Mouse (Mus musculus) ZHBTc4 (cell line): ENCODE data around the gene Fth1.
"Not testable (repeated sequence)": the region's sequence is repeated elsewhere in the genome, so short reads cannot be mapped to it uniquely, and the experiment has no call there.

Experiments used
- DNase-seq: peaks from one replicate; pipeline ENCODE4 v3.0.0-alpha.2; 2011; ENCODE audit warnings: low read depth, low spot score

Fth1 gene

DNA sequence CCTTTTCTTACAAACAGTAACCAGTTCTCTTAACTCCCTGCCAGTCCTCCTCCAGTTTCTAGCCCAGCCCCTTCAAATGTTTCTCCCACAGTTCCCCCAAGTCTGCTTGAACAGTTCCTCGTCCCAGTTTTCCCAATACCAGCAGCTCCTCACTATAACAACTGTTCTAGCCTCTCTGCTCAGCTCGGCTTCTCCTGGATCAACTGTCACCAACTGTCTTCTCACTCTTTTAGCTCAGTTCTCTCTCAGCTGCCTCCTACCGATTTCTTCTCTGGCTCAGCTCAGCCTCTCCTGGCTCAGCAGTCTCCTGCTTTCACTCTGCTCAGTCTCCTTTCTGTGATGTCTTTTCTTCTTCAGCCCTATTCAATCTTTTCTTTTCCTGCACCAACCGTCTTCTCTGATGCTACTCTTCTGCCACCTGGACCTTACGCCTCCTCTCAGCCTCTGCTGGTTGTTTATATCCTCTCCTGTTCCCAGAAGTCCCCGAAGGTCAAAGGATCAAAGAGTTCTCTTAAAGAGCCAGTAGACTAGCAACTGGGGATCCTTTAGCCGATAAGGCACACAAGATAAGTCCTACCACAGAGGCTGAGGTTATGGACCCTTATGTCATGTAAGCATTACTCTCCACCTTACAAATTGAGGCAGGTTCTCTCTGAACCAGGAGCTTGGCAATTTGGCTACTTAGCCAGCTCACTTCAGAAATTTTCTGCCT is 16.0 kb upstream of the Fth1 start:
- no peak for DNase-seq

DNA sequence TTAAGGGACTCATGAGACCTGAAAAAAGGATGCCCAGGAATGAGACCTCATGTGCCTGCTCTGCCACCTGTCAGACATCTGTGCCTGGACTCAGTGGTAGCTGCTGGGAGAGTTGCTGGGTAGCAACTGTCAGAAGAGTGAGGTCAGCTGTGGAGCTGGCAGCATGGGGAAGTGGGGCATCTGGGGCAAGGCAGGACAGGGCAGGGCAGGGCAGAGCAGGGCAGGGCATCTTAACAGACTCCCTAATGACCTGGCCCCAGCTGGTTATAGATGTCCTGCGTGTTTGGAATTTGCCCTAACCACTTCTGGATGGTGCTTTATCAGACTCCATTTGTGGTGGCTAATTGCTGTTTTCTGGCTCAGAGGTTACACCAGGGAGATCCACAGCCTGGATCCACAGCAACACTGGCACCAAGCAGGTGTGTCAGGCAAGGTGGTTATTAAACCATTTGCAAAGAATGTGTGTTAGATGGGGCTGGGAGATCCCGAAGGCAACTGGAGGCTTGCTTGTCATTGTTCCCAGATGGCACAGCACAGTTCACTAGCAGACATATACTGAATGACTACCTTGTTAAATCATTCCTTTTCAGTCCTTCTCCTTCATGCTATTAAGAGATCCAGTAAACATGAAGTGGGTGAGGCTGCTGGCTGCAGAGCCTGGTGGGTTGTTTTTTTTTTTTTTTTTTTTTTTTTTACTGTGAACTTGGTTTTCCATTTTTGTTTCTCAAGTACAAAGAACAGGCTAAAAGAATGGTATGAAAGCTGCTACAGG is 14.1 kb upstream of the Fth1 start:
- no peak for DNase-seq

DNA sequence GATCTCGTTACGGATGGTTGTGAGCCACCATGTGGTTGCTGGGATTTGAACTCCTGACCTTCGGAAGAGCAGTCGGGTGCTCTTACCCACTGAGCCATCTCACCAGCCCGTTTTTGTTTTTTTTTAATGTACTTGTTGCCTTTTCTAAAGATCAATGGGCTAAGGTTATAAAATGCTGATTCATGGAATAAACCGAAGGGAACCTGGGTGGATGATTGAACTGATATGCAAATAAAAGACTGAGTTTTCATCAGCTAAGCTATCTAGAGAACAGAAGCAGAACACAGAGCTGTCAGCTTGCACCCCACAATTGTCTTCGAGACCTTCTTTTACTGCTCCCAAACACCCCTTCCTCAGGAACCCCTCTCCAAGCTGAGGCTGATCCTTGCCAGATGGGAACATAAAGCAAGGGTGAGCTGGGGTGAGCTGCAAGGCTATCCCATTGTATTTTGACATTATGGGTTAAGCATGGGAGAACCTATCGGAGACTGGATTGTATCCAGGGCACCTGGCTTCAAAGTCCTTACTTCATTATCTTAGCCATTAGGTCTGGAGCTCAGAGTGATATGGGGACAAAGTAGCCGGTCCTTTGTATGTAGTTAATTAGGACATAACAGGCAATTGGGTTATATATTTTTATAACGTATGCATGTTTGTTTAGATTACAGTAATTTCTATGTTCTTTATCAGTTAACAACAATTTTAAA is 12.2 kb upstream of the Fth1 start:
- DNase-seq: no peak

- DNase-seq: not testable (repeated sequence)
Measured at GRCm38 (mm10) chr19:9974853-9975252, 5.5 kb upstream of the Fth1 start.

DNA sequence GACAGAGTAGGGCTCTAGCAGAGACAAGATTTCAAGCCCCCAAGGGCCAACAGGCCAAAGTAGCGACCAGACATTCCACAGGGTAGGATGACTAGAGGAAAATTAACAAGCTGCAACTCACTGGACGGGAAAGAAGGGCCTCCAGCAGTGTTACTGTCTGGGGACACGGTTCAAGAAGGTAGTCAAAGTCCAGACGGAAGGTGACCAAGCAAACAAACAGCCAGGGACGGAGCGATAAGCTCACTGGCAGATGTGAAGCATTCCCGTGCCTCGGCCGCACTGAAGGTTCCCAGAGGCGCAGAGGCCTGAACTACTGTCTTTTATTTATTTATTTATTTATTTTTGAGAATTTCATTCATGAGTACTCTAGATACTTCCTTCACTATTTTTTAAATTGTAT is 3.3 kb upstream of the Fth1 start:
- DNase-seq: no peak

DNA sequence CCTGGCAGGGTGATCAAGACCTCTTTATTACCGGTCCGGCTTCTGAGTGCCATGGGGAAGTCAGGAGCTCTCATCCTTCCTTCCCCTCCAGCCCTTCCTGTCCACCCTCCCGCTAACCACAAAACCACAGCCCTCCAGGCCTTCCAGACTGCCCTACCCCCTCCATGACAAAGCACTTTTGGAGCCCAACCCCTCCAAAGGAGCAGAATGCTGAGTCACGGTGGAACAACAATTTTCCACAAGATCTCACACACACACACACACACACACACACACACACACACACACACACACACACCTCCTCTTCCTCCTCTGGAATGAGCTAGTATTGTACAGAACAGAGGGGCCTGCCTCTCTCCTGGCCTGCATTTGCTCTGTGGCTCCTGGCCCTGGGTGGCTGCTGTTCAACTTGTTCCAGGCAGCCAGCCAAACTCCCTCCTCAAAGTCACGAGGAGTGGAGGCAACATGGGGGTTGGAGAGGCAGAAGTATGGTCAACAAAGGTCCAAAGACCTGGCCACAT is 1.9 kb upstream of the Fth1 start:
- peak; percentile 84 for DNase-seq

- DNase-seq: no peak
Measured at GRCm38 (mm10) chr19:9979156-9979555, 1.2 kb upstream of the Fth1 start.

DNA sequence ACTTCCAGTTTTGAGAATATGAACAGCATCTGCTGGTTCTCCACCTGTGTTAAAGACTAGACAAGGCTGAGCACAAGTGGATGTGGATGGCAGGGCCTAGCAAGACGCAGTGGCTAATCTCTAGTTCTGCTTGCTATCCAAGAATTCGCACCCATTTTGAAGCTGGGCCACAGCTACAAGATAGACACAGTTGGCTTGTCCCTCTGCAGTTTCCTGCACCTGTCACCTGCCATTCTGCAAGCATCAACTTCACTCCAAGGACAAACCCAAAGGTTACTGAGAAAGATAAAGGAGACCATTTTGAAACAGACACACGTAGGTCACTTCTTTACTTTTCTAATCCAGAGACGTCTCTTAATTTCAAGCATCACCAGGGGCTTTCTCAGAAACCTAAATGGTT is 1.2 kb downstream of the Fth1 start:
- no peak for DNase-seq

DNA sequence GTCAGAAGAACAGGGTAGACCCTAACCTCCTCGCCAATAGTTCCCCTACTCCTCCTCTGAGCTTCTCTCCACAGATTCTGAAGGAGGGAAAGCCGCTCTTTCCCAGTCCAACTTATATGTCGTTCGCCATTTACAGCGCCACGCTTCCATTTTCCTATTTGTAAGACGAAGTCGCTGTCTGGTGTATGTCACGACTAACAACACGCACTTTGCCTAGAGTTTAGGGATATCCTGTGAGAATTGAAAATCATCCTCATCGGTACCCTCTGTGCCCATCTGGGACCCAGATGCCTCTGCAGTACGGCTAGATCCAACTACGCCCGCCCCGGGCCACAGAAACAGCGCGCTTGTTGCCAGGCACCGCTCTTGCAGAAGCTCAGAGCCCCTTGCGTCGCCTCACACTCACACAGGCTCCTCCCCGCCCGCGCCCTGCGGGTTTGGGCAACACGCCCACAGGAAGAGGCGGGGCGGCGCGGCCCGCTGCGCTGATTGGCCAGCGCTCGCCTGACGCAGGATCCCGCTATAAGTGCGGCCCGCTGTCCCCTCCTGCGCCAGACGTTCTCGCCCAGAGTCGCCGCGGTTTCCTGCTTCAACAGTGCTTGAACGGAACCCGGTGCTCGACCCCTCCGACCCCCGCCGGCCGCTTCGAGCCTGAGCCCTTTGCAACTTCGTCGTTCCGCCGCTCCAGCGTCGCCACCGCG is 1.9 kb downstream of the Fth1 start:
- DNase-seq: peak; percentile 99

DNA sequence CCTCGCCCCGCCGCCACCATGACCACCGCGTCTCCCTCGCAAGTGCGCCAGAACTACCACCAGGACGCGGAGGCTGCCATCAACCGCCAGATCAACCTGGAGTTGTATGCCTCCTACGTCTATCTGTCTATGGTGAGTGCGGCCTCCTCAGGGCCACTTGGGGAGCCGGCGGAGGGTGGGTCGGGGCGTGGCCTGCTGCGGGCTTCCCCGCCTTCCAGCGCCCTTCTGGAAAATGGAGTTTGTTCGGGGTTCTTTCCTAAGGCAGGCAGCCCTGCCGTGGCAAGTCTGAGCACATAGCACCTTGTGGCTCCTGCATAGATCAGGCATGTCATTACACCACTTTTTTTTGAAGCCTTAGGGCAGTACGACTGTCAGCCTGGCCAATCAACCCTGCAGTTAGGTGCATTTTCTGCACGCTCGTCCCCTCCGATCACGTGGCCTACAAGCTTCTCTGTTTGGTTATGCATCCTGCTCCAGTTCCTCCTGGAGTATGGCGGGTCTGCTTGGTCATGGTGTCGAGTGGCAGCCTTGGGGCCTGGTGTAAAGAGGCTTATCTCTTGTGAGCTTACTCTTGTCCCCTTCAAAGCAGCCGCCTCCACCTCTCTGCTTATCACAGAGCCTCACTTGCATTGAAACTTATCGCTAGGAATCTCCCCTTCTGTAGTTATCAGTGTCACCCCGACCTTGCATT is 2.6 kb downstream of the Fth1 start:
- DNase-seq: peak; percentile 75

DNA sequence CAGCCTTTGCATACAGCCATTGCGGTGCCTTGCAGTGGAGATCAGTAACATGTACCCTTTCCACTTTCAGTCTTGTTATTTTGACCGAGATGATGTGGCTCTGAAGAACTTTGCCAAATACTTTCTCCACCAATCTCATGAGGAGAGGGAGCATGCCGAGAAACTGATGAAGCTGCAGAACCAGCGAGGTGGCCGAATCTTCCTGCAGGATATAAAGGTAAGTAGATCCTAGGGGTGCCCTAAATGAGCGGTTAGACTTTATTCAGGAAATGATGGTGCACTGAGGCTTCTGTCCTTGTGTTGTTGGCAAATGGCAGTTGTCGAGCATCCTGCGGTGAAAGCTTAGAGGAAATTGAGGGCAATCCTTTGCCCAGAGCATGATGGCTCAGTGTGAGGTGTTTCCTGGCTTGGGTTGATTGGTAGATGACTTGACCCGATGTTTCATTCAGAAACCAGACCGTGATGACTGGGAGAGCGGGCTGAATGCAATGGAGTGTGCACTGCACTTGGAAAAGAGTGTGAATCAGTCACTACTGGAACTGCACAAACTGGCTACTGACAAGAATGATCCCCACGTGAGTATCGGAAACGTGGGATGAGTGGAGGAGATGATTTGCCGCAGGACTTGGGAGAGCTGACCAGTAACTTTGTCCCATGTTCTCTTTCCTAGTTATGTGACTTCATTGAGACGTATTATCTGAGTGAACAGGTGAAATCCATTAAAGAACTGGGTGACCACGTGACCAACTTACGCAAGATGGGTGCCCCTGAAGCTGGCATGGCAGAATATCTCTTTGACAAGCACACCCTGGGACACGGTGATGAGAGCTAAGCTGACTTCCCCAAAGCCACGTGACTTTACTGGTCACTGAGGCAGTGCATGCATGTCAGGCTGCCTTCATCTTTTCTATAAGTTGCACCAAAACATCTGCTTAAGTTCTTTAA is 4.0 kb downstream of the Fth1 start:
- DNase-seq: no peak

DNA sequence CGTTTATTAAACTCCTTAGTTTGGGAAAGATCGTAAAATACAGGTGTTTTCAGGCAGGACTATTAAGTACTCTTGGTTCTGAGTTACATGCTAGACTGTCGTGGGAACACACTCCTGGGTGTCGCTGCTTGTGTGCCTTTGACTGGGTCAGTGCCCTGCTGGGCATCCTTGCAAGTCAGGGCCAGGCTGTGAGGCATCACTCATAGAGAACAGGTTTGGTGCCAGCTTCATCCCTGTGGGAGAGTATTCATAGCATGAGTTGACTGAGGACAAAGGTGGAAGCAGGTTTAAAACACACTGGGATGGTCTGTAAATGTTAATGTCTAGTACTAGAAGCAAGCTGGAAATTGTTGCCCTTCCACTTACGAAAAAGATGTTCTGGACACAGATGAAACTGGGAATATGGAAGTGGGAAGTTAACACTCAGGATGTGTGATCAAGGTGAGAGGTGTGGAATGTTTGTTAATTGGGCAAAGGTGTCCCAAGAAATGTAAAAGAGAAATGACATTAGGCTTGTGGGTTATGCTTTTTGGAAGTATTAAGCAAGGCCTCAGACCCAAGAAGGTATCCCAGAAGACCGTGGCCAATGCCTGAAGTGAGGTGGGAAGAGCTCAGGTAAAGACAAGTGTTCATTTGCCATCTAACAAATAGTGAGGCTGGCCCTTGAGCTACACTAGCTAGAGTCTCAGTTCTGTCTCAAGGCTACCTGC is 4.9 kb downstream of the Fth1 start:
- DNase-seq: no peak

DNA sequence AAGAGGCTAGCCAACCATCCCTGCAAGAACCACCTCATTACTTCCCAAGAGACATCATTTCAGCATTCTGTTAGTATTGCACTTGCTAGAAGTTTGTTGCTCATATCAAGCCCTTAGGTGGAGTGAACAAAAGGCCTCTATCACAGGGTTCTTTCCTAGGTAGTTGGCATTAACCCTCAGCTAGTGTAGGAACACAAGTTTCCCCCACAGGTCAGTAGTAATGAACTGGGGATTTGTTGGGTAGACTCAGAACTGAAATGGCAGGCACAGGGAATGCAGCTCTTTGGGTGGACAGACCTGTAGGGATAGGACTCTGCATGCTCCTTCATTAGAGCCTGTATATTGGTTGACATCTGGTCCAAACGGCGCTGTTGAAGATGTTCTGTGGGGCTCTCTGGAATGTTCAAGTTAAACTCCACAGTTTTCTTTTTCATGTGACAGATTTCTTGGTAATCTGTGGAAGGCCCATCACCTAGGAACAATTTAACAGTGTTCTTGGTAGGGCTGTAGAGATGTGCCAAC is 5.6 kb downstream of the Fth1 start:
- no peak for DNase-seq

- DNase-seq: no peak
Measured at GRCm38 (mm10) chr19:9987192-9987591, 6.8 kb downstream of the Fth1 start.

- DNase-seq: no peak
Measured at GRCm38 (mm10) chr19:9987593-9987992, 7.2 kb downstream of the Fth1 start.

- peak; percentile 51 for DNase-seq
Measured at GRCm38 (mm10) chr19:9989171-9989883, 8.9 kb downstream of the Fth1 start.

GRCm38 (mm10) chr19:9989884-9990256 is 9.5 kb downstream of the Fth1 start:
- no peak for DNase-seq

DNA sequence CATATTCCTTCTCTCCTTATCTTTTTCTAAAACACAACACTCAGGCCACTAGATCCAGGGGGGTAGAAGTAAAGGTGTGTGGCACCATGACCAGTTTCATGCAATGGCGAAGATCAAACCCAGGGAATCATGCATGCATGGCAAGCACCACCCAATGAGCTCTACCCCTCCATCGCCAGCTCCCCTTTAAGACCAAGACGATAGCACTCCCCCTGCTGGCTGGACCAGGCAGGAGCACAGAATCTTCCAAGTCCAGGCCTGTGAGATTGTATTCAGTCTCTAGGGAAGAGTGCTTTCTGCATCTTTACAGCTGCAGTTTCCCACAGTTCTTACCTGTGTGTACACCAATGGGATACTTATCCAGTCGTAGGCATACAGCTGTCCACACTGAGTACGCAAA is 10.9 kb downstream of the Fth1 start:
- peak; percentile 85 for DNase-seq
